Mouse (Mus musculus) liver, embryonic 11.5 days (tissue): ENCODE data around the gene Fitm2. TPM values are rescaled to one million over a fixed set of nuclear protein-coding genes. Genes with fewer than 3 reads are reported as not detected.

Source experiments
- ATAC-seq: fragments of 200-750 bp; cut with Nextera tagmentation; replicated peaks from 2 replicates; pipeline ENCODE4 v1.8.0; 2017; ENCODE audit warnings: moderate number of reproducible peaks, mild to moderate bottlenecking, moderate TSS enrichment, moderate library complexity; ENCODE audit not compliant: low FRiP score
- DNase-seq: peaks from one replicate; pipeline ENCODE4 v3.0.0-alpha.2; 2017; ENCODE audit warnings: low spot score
- H3K27ac ChIP-seq: fragments of 300-500 bp; sonication (generic); 2 replicates; pipeline ENCODE4 v1.5.1; 2014; ENCODE audit warnings: mild to moderate bottlenecking, low read depth, low read length, control low read depth
- H3K27me3 ChIP-seq: fragments of 300-500 bp; sonication (generic); replicated peaks from 2 replicates; pipeline ENCODE4 v1.6.1; 2014; ENCODE audit warnings: low read length, mixed read lengths; ENCODE audit not compliant: control insufficient read depth, insufficient read depth
- H3K36me3 ChIP-seq: fragments of 300-500 bp; sonication (generic); 2 replicates; pipeline ENCODE4 v1.6.1; 2014; ENCODE audit warnings: mild to moderate bottlenecking, low read length, moderate library complexity, mixed read lengths; ENCODE audit not compliant: control insufficient read depth, insufficient read depth
- H3K4me1 ChIP-seq: fragments of 300-500 bp; sonication (generic); replicated peaks from 2 replicates; pipeline ENCODE4 v1.6.1; 2014; ENCODE audit warnings: low read length, mixed read lengths; ENCODE audit not compliant: control insufficient read depth, insufficient read depth
- H3K4me2 ChIP-seq: fragments of 300-500 bp; sonication (generic); 2 replicates; pipeline ENCODE4 v1.6.1; 2014; ENCODE audit warnings: mild to moderate bottlenecking, control low read depth, moderate library complexity
- H3K4me3 ChIP-seq: fragments of 300-500 bp; sonication (generic); 2 replicates; pipeline ENCODE4 v1.5.1; 2014; ENCODE audit warnings: low read depth, low read length, control low read depth
- H3K9ac ChIP-seq: fragments of 300-500 bp; sonication (generic); 2 replicates; pipeline ENCODE4 v1.6.1; 2014; ENCODE audit warnings: low read depth, low read length, control low read depth
- H3K9me3 ChIP-seq: fragments of 300-500 bp; sonication (generic); 2 replicates; pipeline ENCODE4 v1.6.1; 2016; ENCODE audit warnings: low read length, inconsistent platforms, mixed read lengths; ENCODE audit not compliant: control insufficient read depth
- WGBS: fragments of 180-500 bp; shearing (Covaris S2); extraction: QIAGEN DNeasy Blood & Tissue Kit; methylation state at CpG from one replicate; pipeline ENCODE4 v1.1.7; 2014; 5-methylcytosine and 5-hydroxymethylcytosine counted together
- polyA plus RNA-seq: library from polyadenylated mRNA; unstranded; fragments of >200 nt; fragmentation: Nextera tagmentation; extraction: Ambion mirVana; gene quantifications from 2 replicates; pipeline ENCODE4 v1.2.1, GENCODE M21; 2014

The Fitm2 gene
- polyA plus RNA-seq, 1 experiment from 2014 or later, result 9.0 TPM

DNA sequence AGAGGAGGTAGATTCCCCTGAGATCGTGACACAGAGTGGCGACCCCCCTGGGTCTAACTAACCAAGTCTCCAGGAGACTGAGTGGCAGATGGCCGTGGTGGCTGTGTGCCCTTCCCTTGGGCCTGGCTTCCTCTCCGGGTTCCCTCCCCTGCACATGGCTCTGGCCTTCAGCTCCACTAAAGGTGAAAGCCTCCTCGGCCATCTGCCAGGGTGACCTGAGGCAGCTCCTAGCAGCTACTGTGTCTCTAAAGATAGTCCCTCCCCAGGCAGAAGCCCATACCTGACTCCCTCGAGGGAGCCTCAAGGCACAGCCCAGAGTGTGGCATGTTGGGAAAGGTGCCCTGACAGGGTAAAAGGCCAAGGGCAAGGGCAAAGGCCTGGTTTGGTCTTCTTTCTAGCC lies 28.9 kb downstream of the Fitm2 start:
- Histone ChIP-seq H3K4me1 (no peaks in the 10 kb centered on the region), H3K9me3 (no peaks in the 10 kb centered on the region), H3K4me3 (no peak overlapping the region), H3K36me3 (no peaks in the 10 kb centered on the region), H3K27ac (no peak overlapping the region), H3K27me3 (peaks cover 7% of the 10 kb centered on the region), H3K9ac (no peak overlapping the region), H3K4me2 (no peak overlapping the region)
- DNase-seq, result no peak
- no peak for ATAC-seq
- 59% methylated on average over 6 of the region's 6 CpGs for WGBS

- DNase-seq, result no peak
- WGBS, result 56% methylated on average over 1 of the region's 1 CpGs
- Histone ChIP-seq H3K9me3 (no peaks in the 10 kb centered on the region), H3K27me3 (peaks cover 18% of the 10 kb centered on the region), H3K27ac (no peak overlapping the region), H3K9ac (no peak overlapping the region), H3K4me1 (no peaks in the 10 kb centered on the region), H3K4me2 (no peak overlapping the region), H3K36me3 (no peaks in the 10 kb centered on the region), H3K4me3 (no peak overlapping the region)
- no peak for ATAC-seq
Measured at GRCm38 (mm10) chr2:163439488-163439887, 32.9 kb downstream of the Fitm2 start.

DNA sequence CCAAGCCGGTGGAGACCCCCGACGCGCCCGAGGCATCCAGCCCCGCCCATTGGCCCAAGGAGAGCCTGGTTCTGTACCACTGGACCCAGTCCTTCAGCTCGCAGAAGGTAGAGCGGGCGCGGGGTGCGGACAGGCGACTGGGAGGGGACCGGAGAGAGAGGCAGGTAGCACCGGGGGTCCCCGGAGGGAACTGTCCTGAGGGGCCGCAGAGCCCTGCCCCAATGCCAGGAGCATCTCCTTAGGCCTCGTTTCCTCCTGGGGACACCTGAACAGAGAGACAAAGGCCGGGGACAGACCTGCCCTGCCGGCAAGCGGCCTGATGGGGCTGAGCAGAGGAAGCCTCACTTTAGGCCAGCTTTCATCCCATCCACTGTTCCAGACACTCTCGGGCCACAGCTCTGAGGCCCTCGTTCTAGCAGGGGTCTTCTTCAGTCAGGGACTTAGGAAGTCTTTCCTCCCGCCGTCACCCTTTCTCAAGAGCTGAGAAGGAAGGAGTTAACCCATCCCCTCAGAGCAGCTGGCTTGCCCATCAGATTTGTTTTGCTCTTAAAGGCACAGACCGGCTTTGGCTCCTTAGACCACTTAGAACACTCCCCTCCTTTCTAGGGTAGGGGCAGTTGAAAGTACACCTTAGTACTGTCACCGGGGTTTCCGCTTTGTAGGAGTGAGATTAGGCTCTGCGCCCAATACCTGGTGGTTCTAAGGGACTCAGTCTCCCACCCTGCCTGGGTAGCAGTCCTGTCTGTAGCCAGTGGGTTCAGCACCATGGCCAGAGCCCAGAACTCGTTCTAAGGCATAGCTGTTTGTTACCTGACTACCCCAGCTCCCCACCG lies 33.6 kb downstream of the Fitm2 start:
- Histone ChIP-seq H3K4me3 (peak overlapping the region; percentile 35; the same call in 1 of the 2 replicates), H3K36me3 (no peaks in the 10 kb centered on the region), H3K4me1 (no peaks in the 10 kb centered on the region), H3K4me2 (peak overlapping the region; percentile 53), H3K27me3 (peaks cover 18% of the 10 kb centered on the region), H3K9ac (no peak overlapping the region), H3K9me3 (no peaks in the 10 kb centered on the region), H3K27ac (no peak overlapping the region)
- DNase-seq (peak; percentile 46), ATAC-seq (no peak)
- WGBS, result 3% methylated on average over 30 of the region's 30 CpGs

- Histone ChIP-seq H3K9ac (no peak within 1 kb of the TSS), H3K27ac (no peak within 1 kb of the TSS), H3K36me3 (no peaks in the 10 kb centered on the region), H3K4me3 (peak within 1 kb of the TSS; percentile 35; the same call in 1 of the 2 replicates), H3K4me1 (no peaks in the 10 kb centered on the region), H3K4me2 (peak within 1 kb of the TSS; percentile 53), H3K27me3 (peaks cover 18% of the 10 kb centered on the region), H3K9me3 (no peaks in the 10 kb centered on the region)
- no peak for ATAC-seq
- DNase-seq, result no peak
- 3% methylated on average over 15 of the region's 18 CpGs for WGBS
Measured at GRCm38 (mm10) chr2:163438246-163438618, 34.2 kb downstream of the Fitm2 start, which contains the start of gene Gdap1l1. Gdap1l1 (plus strand) TSS chr2:163438476.

DNA sequence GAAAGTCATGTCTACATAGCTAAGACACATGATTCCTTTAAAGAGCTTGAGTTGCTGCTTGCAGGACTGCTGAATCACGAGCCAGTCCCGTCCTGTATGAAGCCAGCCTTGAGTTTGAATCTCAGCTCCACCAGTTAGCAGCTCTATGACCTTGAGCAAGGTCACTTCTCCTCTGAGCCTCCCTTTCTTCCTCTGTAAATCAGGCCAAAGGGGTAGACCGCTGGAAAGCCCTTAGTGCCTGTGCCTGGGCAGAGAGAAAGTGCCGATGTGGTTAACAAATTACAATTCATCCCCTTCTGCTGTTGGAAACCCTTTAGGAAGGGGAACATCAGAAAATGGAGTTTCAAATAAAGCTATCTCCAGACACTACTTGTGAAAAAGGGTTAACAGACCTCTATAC lies 34.6 kb downstream of the Fitm2 start:
- 47% methylated on average over 4 of the region's 4 CpGs for WGBS
- no peaks in the 10 kb centered on the region for H3K9me3 ChIP-seq
- H3K27ac ChIP-seq, result no peak overlapping the region
- H3K9ac ChIP-seq, result no peak overlapping the region
- DNase-seq (no peak), ATAC-seq (no peak)
- H3K4me2 ChIP-seq, result no peak overlapping the region
- H3K4me3 ChIP-seq, result no peak overlapping the region
- peaks cover 18% of the 10 kb centered on the region for H3K27me3 ChIP-seq
- no peaks in the 10 kb centered on the region for H3K4me1 ChIP-seq
- H3K36me3 ChIP-seq, result no peaks in the 10 kb centered on the region

- ATAC-seq, result no peak
Measured at GRCm38 (mm10) chr2:163433971-163434370, 38.5 kb downstream of the Fitm2 start.

DNA sequence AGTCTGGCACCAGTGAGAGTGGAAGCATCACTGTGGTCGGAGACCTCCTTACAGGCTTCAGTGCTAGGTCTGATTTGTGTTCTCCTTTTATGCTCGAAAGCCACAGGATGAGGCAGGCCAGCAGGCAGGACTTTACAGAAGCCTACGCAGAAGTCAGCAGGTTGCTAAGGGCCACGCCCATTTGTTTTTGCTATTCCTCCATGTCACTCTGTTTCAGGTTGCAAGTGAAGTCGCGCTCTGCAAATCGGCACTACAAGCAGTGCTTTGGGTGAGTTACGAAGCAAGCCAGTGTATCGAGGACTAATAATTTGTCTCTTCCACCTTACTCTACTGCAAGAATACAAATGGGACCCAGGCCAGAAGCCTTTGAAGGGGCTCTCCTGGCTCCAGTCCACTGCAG lies 41.1 kb downstream of the Fitm2 start:
- no peak overlapping the region for H3K27ac ChIP-seq
- no peaks in the 10 kb centered on the region for H3K36me3 ChIP-seq
- no peaks in the 10 kb centered on the region for H3K9me3 ChIP-seq
- DNase-seq (no peak), ATAC-seq (no peak)
- H3K27me3 ChIP-seq, result no peaks in the 10 kb centered on the region
- H3K4me3 ChIP-seq, result no peak overlapping the region
- no peaks in the 10 kb centered on the region for H3K4me1 ChIP-seq
- H3K9ac ChIP-seq, result no peak overlapping the region
- 83% methylated on average over 9 of the region's 9 CpGs for WGBS
- no peak overlapping the region for H3K4me2 ChIP-seq

More at GRCm38 (mm10) chr2:163433971-163434370, 38.5 kb downstream of the Fitm2 start:
- 13% methylated on average over 4 of the region's 4 CpGs for WGBS
- Histone ChIP-seq H3K9me3 (no peaks in the 10 kb centered on the region), H3K27me3 (peaks cover 16% of the 10 kb centered on the region), H3K9ac (no peak overlapping the region), H3K4me3 (no peak overlapping the region), H3K27ac (no peak overlapping the region), H3K4me2 (no peak overlapping the region), H3K4me1 (no peaks in the 10 kb centered on the region), H3K36me3 (no peaks in the 10 kb centered on the region)
- no peak for DNase-seq

GRCm38 (mm10) chr2:163428346-163429011 lies 44.0 kb downstream of the Fitm2 start:
- Histone ChIP-seq H3K4me2 (no peak overlapping the region), H3K4me3 (no peak overlapping the region), H3K27ac (no peak overlapping the region), H3K9me3 (no peaks in the 10 kb centered on the region), H3K9ac (no peak overlapping the region), H3K27me3 (no peaks in the 10 kb centered on the region), H3K36me3 (no peaks in the 10 kb centered on the region), H3K4me1 (no peaks in the 10 kb centered on the region)
- ATAC-seq, result no peak
- no peak for DNase-seq
- WGBS, result 46% methylated on average over 4 of the region's 4 CpGs
